Mouse (Mus musculus) limb, embryonic 12.5 days (tissue): Measurements from ENCODE around the gene H13. TPM values are rescaled to one million over a fixed set of nuclear protein-coding genes. Genes with fewer than 3 reads are reported as not detected.
"Not testable (repeated sequence)": the region's sequence is repeated elsewhere in the genome, so short reads cannot be mapped to it uniquely, and the experiment has no call there.

Experiments used
- ATAC-seq: fragments of 200-750 bp; cut with Nextera tagmentation; 2 replicates; pipeline ENCODE4 v1.8.0; 2017; ENCODE audit warnings: low read depth, moderate TSS enrichment; ENCODE audit not compliant: insufficient number of reproducible peaks, insufficient read depth, low FRiP score, low TSS enrichment
- H3K27ac ChIP-seq: fragments of 300-500 bp; sonication (generic); 2 replicates; pipeline ENCODE4 v1.5.1; 2016; ENCODE audit warnings: mild to moderate bottlenecking, moderate library complexity
- H3K27me3 ChIP-seq: fragments of 300-500 bp; sonication (generic); 2 replicates; pipeline ENCODE4 v1.6.1; 2016; ENCODE audit warnings: mild to moderate bottlenecking, moderate library complexity
- H3K36me3 ChIP-seq: fragments of 300-500 bp; sonication (generic); 2 replicates; pipeline ENCODE4 v1.6.1; 2016; ENCODE audit warnings: mild to moderate bottlenecking, moderate library complexity
- H3K4me1 ChIP-seq: fragments of 300-500 bp; sonication (generic); replicated peaks from 2 replicates; pipeline ENCODE4 v1.6.1; 2016
- H3K4me2 ChIP-seq: fragments of 300-500 bp; sonication (generic); 2 replicates; pipeline ENCODE4 v1.6.1; 2016; ENCODE audit warnings: mild to moderate bottlenecking, moderate library complexity
- H3K4me3 ChIP-seq: fragments of 300-500 bp; sonication (generic); replicated peaks from 2 replicates; pipeline ENCODE4 v1.5.1; 2016; ENCODE audit warnings: mild to moderate bottlenecking
- H3K9ac ChIP-seq: fragments of 300-500 bp; sonication (generic); replicated peaks from 2 replicates; pipeline ENCODE4 v1.6.1; 2016; ENCODE audit warnings: mild to moderate bottlenecking, moderate library complexity
- H3K9me3 ChIP-seq: fragments of 300-500 bp; sonication (generic); 2 replicates; pipeline ENCODE4 v1.6.1; 2016; ENCODE audit warnings: mild to moderate bottlenecking, moderate library complexity
- WGBS: fragments of 180-500 bp; shearing (Covaris S2); methylation state at CpG from one replicate; pipeline ENCODE4 v1.1.7; 2016; 5-methylcytosine and 5-hydroxymethylcytosine counted together
- polyA plus RNA-seq: library from polyadenylated mRNA; unstranded; fragments of >200 nt; fragmentation: Nextera tagmentation; extraction: Ambion mirVana; gene quantifications from 2 replicates; pipeline ENCODE4 v1.2.1, GENCODE M21; 2016

The H13 gene
- polyA plus RNA-seq, 1 experiment from 2014 or later = 135 TPM

DNA sequence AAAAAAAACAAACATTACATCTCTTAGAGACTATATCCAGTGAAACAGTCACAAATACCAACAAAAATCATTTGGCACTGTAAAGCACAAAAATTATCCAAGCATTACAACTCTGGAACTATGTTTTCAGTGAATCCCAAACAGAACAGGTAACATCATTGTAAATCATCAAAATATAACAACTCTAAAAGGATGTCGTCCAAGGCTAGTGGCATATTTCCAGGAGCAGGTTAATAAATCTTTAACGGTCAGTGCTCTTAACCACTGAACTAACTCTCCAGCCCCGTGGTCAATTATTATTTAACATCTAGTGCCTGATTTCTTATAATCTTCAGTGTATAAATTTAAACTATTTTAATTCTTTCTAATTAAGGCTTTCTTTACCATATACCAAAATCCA is 3.1 kb upstream of the H13 start:
- not testable (repeated sequence) for H3K27me3 ChIP-seq, H3K9me3 ChIP-seq, H3K9ac ChIP-seq, H3K36me3 ChIP-seq, ATAC-seq, H3K4me1 ChIP-seq, H3K4me3 ChIP-seq, H3K4me2 ChIP-seq, H3K27ac ChIP-seq
- WGBS = 73% methylated on average over 3 of the region's 3 CpGs

DNA sequence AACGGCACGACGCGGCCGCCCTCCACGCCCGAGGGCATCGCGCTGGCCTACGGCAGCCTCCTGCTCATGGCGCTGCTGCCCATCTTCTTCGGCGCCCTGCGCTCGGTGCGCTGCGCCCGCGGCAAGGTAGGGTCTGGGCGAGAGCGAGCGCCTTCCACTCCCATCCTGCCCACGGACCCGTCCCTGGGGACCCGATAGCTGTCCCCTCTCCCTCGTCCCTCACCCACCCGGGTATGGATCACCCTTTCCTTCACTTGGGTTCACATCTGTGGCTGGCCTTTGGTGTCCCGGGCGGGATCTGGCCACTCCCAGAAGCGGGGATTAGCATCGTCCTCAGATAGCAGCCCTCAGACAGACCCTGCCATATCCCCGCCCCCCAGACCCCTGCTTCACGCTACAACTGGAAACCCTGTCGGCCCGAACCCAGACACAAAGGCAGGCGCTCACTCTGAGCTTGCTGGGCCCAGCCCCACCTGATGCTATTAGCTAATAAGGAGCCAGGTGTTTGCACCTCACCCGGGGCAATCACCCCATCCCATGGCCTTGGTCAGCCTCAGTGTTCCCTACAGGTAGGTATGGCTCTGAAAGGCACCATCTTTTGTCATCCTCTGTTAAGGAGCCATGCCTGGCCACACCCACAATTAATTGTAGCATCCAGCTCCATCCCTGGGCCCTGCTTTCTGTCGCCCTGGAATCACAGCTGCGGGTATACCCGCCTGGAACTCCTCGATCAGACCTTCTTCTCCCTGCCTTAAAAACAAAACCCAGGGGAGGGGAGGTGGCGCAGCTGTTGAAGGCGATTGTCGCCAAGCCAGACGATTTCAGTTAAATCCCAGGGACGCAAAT is 601 bp downstream of the H13 start:
- WGBS = under 1% methylated on average over 44 of the region's 46 CpGs

DNA sequence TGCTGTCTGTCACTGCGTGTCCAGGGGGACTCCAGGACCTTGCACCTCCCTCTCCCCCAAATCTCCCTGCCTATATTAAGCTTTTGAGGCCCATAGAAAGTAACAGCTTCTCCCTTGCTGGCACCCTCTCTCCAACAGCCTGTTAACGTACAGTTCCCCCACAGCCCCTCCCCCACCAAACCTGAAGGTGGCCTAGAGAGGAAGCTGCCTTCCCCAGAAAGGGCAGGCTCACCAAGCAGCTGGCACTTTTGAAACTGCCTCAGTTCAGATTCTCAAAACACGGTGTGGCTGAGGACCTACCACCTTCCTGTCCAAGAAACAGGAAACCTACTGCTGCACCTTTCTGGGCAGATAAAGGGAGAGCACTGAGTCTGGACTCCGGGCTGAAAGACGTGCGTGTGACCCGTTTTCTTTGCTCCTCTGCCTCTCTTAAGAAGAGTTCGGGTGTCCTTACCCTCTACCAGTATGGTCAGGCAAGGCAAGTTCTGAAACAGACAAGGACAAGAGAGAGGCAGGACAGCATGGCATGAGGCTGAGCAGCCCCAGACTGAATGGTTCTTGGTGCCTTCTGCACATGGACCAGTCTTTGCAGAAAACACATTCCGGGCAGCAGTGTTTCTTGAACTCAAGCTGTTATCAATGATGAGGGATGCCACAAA is 1.9 kb downstream of the H13 start:
- Histone ChIP-seq H3K4me3 (peak overlapping the region; percentile 88), H3K27ac (peak overlapping the region; percentile 96), H3K36me3 (peaks cover 43% of the 10 kb centered on the region), H3K27me3 (no peaks in the 10 kb centered on the region), H3K4me2 (peak overlapping the region; percentile 85), H3K9me3 (no peaks in the 10 kb centered on the region), H3K9ac (peak overlapping the region; percentile 95), H3K4me1 (peaks cover 48% of the 10 kb centered on the region)
- 61% methylated on average over 9 of the region's 9 CpGs for WGBS
- no peak for ATAC-seq

More for the DNA sequence above, 601 bp downstream of the H13 start:
- peak overlapping the region; percentile 96 for H3K27ac ChIP-seq
- no peaks in the 10 kb centered on the region for H3K27me3 ChIP-seq
- H3K36me3 ChIP-seq = peaks cover 31% of the 10 kb centered on the region
- no peaks in the 10 kb centered on the region for H3K9me3 ChIP-seq
- peak overlapping the region; percentile 85 for H3K4me2 ChIP-seq
- peak; percentile 52 for ATAC-seq
- peaks cover 37% of the 10 kb centered on the region for H3K4me1 ChIP-seq
- peak overlapping the region; percentile 95 for H3K9ac ChIP-seq
- H3K4me3 ChIP-seq = peak overlapping the region; percentile 88

DNA sequence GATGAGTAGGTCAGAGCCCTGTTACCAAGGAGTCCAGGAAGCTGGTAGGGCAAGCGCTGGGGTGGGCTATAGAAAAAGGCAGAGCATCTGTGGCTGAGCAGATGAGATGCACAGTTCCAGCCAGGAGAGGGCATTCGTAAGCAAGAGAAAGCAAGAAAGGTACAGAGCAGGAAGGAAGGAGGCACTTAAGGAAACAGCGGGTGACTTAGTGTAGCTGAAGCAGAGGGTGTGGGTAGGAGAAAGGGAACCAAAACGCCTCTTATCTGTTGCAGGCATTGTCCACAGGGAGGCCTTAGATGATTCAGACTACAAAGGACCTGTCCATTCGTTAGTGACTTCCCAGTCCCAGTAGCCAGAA is 2.4 kb downstream of the H13 start:
- Histone ChIP-seq H3K4me3 (peak overlapping the region; percentile 88), H3K27ac (no peak overlapping the region; the same call in 1 of the 2 replicates), H3K4me1 (peaks cover 50% of the 10 kb centered on the region), H3K9ac (peak overlapping the region; percentile 95; the same call in 1 of the 2 replicates), H3K36me3 (peaks cover 48% of the 10 kb centered on the region), H3K27me3 (no peaks in the 10 kb centered on the region), H3K4me2 (peak overlapping the region; percentile 85), H3K9me3 (no peaks in the 10 kb centered on the region)
- 41% methylated on average over 5 of the region's 5 CpGs for WGBS
- ATAC-seq = no peak

DNA sequence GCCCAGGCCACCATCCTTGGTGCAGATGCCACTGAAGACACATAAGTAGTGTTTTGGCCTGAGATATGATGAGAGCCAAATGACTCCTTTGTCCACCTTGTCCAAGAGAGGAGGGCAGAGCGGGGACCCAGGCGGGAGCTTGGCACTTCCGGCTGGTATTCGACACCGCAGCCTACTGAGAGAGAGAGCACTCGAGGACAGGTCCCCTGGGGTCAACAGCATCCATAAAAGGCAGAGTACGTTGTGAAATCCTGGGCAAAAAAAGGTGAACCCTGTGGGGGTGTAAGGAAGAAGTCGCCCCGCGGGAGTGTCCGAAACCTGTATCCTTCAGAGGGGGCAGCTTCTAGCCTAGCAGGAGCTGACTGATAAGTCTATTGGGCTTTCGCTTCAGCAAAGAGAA is 2.9 kb downstream of the H13 start:
- Histone ChIP-seq H3K4me1 (peaks cover 50% of the 10 kb centered on the region), H3K4me3 (peak overlapping the region; percentile 88; the same call in 1 of the 2 replicates), H3K36me3 (peaks cover 54% of the 10 kb centered on the region), H3K27ac (no peak overlapping the region), H3K9me3 (no peaks in the 10 kb centered on the region), H3K4me2 (peak overlapping the region; percentile 85), H3K27me3 (no peaks in the 10 kb centered on the region), H3K9ac (peak overlapping the region; percentile 95)
- no peak for ATAC-seq
- WGBS = 81% methylated on average over 12 of the region's 12 CpGs

DNA sequence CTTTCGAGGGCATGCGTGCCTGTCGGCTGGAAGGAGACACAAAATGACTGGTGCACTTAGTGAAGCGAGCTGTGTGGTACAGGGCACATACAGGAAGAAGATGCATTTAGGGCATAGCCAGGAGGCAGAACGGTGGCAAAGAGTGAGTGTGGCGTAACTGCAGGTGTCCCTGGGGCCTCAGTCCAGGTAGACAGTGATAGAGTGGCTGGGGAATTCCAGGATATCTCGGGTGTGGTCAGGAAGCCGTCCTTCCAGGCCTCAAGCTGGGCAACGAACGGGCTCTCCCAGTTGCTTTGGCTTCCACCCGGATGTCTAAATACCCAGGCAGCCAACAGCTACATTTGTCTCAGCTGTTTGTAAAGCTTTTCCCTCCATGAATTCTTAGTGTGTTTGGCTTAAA is 4.9 kb downstream of the H13 start:
- Histone ChIP-seq H3K4me1 (peaks cover 50% of the 10 kb centered on the region), H3K36me3 (peaks cover 72% of the 10 kb centered on the region), H3K4me2 (no peak overlapping the region), H3K9me3 (no peaks in the 10 kb centered on the region), H3K4me3 (no peak overlapping the region), H3K27me3 (no peaks in the 10 kb centered on the region), H3K27ac (peak overlapping the region; percentile 66; the same call in 1 of the 2 replicates), H3K9ac (0 out of 2 replicates have a peak overlapping the region, but pooled peaks have one; percentile 23)
- 86% methylated on average over 11 of the region's 11 CpGs for WGBS
- ATAC-seq = no peak

DNA sequence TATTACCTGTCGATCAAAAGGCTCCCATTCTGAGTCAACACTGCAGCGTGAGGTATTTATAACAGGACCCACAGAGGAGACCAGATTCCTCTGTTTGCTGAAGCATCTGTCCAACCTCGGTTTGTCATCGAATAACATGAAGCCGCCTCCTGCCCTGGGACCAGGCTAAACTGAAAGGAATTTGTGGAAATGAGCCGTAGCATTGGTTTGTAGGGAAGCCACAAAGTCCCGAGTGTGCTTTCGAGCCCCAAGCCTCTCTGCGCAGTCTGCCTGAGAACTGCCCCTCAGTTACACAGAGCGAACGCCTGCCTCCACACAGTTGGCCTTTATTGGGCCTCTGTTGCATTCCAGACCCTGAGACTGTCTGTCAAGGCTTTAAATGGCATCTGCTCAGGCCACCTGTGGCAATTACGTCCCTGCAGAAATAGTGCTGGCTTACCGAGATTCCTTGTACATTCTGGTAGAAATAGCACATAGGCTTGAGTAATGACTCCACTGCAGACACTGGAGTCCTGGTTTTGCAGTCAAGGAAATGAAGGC is 6.1 kb downstream of the H13 start:
- no peak overlapping the region for H3K9ac ChIP-seq
- H3K27me3 ChIP-seq = no peaks in the 10 kb centered on the region
- peaks cover 84% of the 10 kb centered on the region for H3K36me3 ChIP-seq
- 62% methylated on average over 13 of the region's 13 CpGs for WGBS
- peak overlapping the region; percentile 66; the same call in 1 of the 2 replicates for H3K27ac ChIP-seq
- H3K4me3 ChIP-seq = no peak overlapping the region
- 0 out of 2 replicates have a peak, but pooled peaks have one; percentile 34 for ATAC-seq
- H3K9me3 ChIP-seq = no peaks in the 10 kb centered on the region
- no peak overlapping the region for H3K4me2 ChIP-seq
- peaks cover 50% of the 10 kb centered on the region for H3K4me1 ChIP-seq

DNA sequence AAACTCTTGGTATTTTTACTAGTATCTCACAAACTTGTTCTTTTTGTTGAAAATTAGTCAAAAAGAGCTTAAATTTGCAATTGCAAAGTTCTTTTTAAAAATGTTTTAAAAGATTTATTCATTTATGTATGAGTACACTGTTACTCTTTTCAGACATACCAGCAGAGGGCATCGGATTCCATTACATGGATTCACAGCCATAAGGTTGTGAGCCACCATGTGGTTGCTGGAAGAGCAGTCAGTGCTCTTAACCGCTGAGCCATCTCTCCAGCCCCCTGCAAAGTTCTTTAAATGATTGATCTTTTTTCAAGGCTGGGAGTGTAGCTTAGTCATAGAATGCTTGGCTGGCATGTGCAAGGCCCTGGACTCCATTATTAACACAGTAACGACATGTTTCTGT is 9.0 kb downstream of the H13 start:
- 76% methylated on average over 3 of the region's 3 CpGs for WGBS
- no peak for ATAC-seq
- H3K36me3 ChIP-seq = peaks cover 93% of the 10 kb centered on the region

DNA sequence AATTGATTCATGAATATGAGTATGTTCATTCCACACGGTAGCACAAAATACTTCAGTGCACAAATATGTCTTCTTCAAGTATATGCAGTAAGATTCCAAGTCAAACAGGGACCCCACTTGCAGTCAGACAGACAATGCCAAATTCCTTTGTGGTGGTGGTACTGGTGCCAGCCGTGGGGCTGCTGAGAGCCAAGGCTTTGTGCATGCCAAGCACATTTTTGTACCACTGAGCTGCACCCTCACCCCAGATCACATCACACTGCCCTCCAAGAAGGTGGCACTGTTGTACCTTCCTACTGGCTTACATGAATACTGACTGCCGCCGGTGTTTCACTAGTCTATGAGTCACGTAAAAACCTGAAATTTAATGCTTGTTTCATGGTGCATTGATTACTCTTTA is 9.7 kb downstream of the H13 start:
- H3K36me3 ChIP-seq = peaks cover 97% of the 10 kb centered on the region
- no peak overlapping the region for H3K4me3 ChIP-seq
- H3K4me2 ChIP-seq = no peak overlapping the region
- ATAC-seq = no peak
- H3K9me3 ChIP-seq = no peaks in the 10 kb centered on the region
- no peak overlapping the region for H3K9ac ChIP-seq
- no peak overlapping the region for H3K27ac ChIP-seq
- 94% methylated on average over 5 of the region's 5 CpGs for WGBS
- no peaks in the 10 kb centered on the region for H3K27me3 ChIP-seq
- H3K4me1 ChIP-seq = peaks cover 18% of the 10 kb centered on the region

More for the DNA sequence above, 9.0 kb downstream of the H13 start:
- Histone ChIP-seq H3K27ac (no peak overlapping the region), H3K4me2 (no peak overlapping the region), H3K9me3 (no peaks in the 10 kb centered on the region), H3K9ac (no peak overlapping the region), H3K4me1 (peaks cover 21% of the 10 kb centered on the region), H3K27me3 (no peaks in the 10 kb centered on the region), H3K4me3 (no peak overlapping the region)

DNA sequence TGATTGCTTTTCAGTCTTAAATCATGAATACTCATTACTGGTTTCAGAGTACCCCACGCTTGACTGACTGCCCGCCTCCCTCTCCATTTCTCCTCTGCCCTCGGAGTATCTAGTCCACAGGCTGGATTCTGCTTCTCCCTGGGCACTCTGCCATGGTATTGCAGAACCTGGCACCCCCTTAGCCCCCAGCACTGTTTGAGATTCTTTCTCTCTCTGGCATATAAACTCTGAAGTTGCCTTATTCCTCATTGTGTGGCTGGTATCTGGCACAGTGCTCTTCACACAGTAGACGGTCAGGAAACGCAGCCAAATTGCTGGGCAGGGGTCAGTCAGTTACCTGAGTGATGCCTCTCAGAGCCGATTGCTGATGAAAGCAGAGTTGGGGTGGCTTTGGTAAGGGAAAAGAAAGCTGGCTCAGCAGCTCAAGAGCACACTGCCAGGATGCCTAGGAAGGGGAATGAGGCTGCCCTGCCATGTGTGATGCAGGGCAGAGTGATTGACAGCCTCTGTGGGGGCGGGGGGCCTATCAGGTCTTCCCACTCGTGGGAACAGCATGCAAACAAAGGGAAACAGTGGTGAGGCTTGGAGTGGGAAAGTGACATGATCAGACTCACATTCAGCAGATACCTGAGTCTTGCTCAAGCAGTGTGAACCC is 10.6 kb downstream of the H13 start:
- Histone ChIP-seq H3K27me3 (no peaks in the 10 kb centered on the region), H3K36me3 (peaks cover 98% of the 10 kb centered on the region), H3K9me3 (no peaks in the 10 kb centered on the region), H3K4me1 (peaks cover 13% of the 10 kb centered on the region), H3K9ac (no peak overlapping the region), H3K4me2 (no peak overlapping the region), H3K27ac (no peak overlapping the region), H3K4me3 (no peak overlapping the region)
- WGBS = 89% methylated on average over 8 of the region's 8 CpGs
- ATAC-seq = no peak

DNA sequence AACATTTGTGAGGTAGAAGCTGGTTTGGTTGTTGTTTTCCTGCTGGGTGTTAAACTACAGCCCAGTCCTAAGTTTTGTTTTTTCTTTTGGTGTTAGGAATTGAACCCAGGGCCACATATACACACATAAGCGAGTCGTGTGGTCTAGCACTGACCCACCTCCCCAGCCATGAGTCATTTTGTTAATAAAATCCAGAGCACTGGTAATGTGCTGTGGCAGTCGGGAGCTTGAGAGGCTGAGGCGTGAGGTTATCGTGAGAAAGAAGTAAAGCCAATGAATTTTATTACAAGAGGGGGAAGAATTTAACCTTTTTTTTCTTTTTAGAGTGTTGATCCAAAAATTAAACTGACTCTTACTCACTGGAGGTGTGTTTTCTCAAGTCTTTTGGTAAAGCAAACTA is 13.8 kb downstream of the H13 start:
- no peak for ATAC-seq
- no peak overlapping the region for H3K4me2 ChIP-seq
- no peak overlapping the region for H3K27ac ChIP-seq
- no peak overlapping the region for H3K9ac ChIP-seq
- no peaks in the 10 kb centered on the region for H3K27me3 ChIP-seq
- WGBS = 78% methylated on average over 5 of the region's 5 CpGs
- peaks cover 17% of the 10 kb centered on the region; the same call in 1 of the 2 replicates for H3K9me3 ChIP-seq
- H3K36me3 ChIP-seq = peaks cover 98% of the 10 kb centered on the region
- H3K4me3 ChIP-seq = no peak overlapping the region
- H3K4me1 ChIP-seq = peaks cover 10% of the 10 kb centered on the region; the same call in 1 of the 2 replicates
